In genomic region chr5:37244161-37244560, GRCm38 (mm10) we compare ENCODE assay signal across 8 mouse cellular contexts. TPM values are rescaled to one million over a fixed set of nuclear protein-coding genes. Genes with fewer than 3 reads are reported as not detected.
A peak's percentile ranks its signal among the peaks of the same experiment; 100 is the strongest.
DNase-seq lines count a peak whose midpoint lies in the region; ATAC-seq and TF ChIP-seq lines count a peak whose summit lies in the region.

No protein-coding gene starts in this region.

- WGBS in limb, embryonic 10.5 days: under 1% methylated on average over 13 of the region's 13 CpGs
- WGBS in intestine, postnatal 0 days: 5% methylated on average over 13 of the region's 13 CpGs
- WGBS in lung, adult 2 months: 4% methylated on average over 13 of the region's 13 CpGs

- H3K4me3 ChIP-seq in ES-Bruce4 (ENCODE audit: low read depth, low read length): peak overlapping the region; percentile 40
- H3K4me3 ChIP-seq in limb, embryonic 10.5 days: peak overlapping the region; percentile 74; the same call in 1 of the 2 replicates
- no peak overlapping the region for H3K4me3 ChIP-seq in intestine, postnatal 0 days (ENCODE audit: low read depth, low read length)
- no peak overlapping the region for H3K4me3 ChIP-seq in lung, adult 2 months (replicated peaks; ENCODE audit: extremely low read depth, low read depth, low read length)

- H3K36me3 ChIP-seq in ES-Bruce4 (ENCODE audit: control insufficient read depth, insufficient read depth, low read length, poor library complexity, severe bottlenecking): no peaks in the 10 kb centered on the region
- no peaks in the 10 kb centered on the region for H3K36me3 ChIP-seq in limb, embryonic 10.5 days
- H3K36me3 ChIP-seq in intestine, postnatal 0 days (ENCODE audit: control insufficient read depth, insufficient read depth): no peaks in the 10 kb centered on the region

- H3K27me3 ChIP-seq in ES-Bruce4 (ENCODE audit: control insufficient read depth, insufficient read depth, low read length, poor library complexity, severe bottlenecking): no peaks in the 10 kb centered on the region
- H3K27me3 ChIP-seq in limb, embryonic 10.5 days (ENCODE audit: low read depth, poor library complexity, severe bottlenecking): peaks cover 68% of the 10 kb centered on the region
- peaks cover 66% of the 10 kb centered on the region for H3K27me3 ChIP-seq in intestine, postnatal 0 days (replicated peaks; ENCODE audit: control insufficient read depth, insufficient read depth, low read length)

- TF ChIP-seq POLR2A in ES-Bruce4 (IDR thresholded peaks at IDR 0.05; ENCODE audit: insufficient read depth, low read length): no peak
- no peak for TF ChIP-seq POLR2A in lung, adult 2 months (IDR thresholded peaks at IDR 0.05; ENCODE audit: borderline replicate concordance, extremely low read depth, low read depth, low read length)

- no peak overlapping the region for H3K4me2 ChIP-seq in intestine, postnatal 0 days (replicated peaks; ENCODE audit: low read depth)

- H3K4me1 ChIP-seq in ES-Bruce4 (ENCODE audit: control insufficient read depth, insufficient read depth, low read length): peaks cover 5% of the 10 kb centered on the region
- peaks cover 68% of the 10 kb centered on the region for H3K4me1 ChIP-seq in limb, embryonic 10.5 days
- H3K4me1 ChIP-seq in intestine, postnatal 0 days (replicated peaks; ENCODE audit: control insufficient read depth, insufficient read depth, low read length): 0 out of 2 replicates have a peak, but pooled peaks cover 3% of the 10 kb centered on the region
- H3K4me1 ChIP-seq in lung, adult 2 months (ENCODE audit: control insufficient read depth, insufficient read depth, low read length): no peaks in the 10 kb centered on the region; the same call in 1 of the 2 replicates

- no peaks in the 10 kb centered on the region for H3K9me3 ChIP-seq in ES-Bruce4 (replicated peaks; ENCODE audit: control insufficient read depth, insufficient read depth, low read length, poor library complexity, severe bottlenecking)
- no peaks in the 10 kb centered on the region for H3K9me3 ChIP-seq in limb, embryonic 10.5 days (replicated peaks)
- H3K9me3 ChIP-seq in intestine, postnatal 0 days (ENCODE audit: control insufficient read depth): no peaks in the 10 kb centered on the region

- no peak overlapping the region for H3K27ac ChIP-seq in ES-Bruce4 (ENCODE audit: insufficient read depth, low read length)
- no peak overlapping the region for H3K27ac ChIP-seq in limb, embryonic 10.5 days
- H3K27ac ChIP-seq in intestine, postnatal 0 days (ENCODE audit: low read depth, low read length): no peak overlapping the region

- peak overlapping the region; percentile 67; the same call in 1 of the 2 replicates for H3K9ac ChIP-seq in ES-Bruce4 (ENCODE audit: low read depth, poor library complexity, severe bottlenecking)
- no peak overlapping the region for H3K9ac ChIP-seq in intestine, postnatal 0 days (ENCODE audit: low read depth, low read length)

- no peak for TF ChIP-seq EP300 in ES-Bruce4 (IDR thresholded peaks at IDR 0.05; ENCODE audit: insufficient read depth, low read depth, low read length)

- peak; percentile 83 for DNase-seq in cerebellum, adult 9-11 months
- peak; percentile 64 to 65 for DNase-seq in frontal cortex, postnatal 10 days (ENCODE audit: low spot score in 2 of 2)
- peak; percentile 63 for DNase-seq in limb, embryonic 10.5 days (ENCODE audit: low spot score)
- peak; percentile 78 for DNase-seq in right cerebral cortex, postnatal 14 days
- DNase-seq in lung, adult 2 months: no peak
- DNase-seq in B cell, adult 2 months: no peak

- no peak for ATAC-seq in intestine, postnatal 0 days

- TF ChIP-seq CTCF in ES-Bruce4 (IDR thresholded peaks at IDR 0.05; ENCODE audit: low read depth, low read length): no peak
- no peak for TF ChIP-seq CTCF in intestine, postnatal 0 days (IDR thresholded peaks at IDR 0.05; ENCODE audit: low read depth)
- no peak for TF ChIP-seq CTCF in lung, adult 2 months (IDR thresholded peaks at IDR 0.05; ENCODE audit: insufficient read depth, low read length)

RNA-seq across cellular contexts. Expression of gene Crmp1, which starts 2.4 kb away (rescaled TPM):
- 17.0 and 17.4 TPM in 2 replicates for polyA plus RNA-seq in ES-Bruce4 (2011; ENCODE audit: insufficient read depth, insufficient read length, low read depth, missing spikeins)
- polyA plus RNA-seq in limb, embryonic 10.5 days (2016; fragmentation: Nextera tagmentation; extraction: Ambion mirVana): 61.8 and 91.8 TPM in 2 replicates
- polyA plus RNA-seq in intestine, postnatal 0 days (2015; fragmentation: Nextera tagmentation; extraction: Ambion mirVana): 8.9 and 11.4 TPM in 2 replicates
- 0.50 and 0.83 TPM in 2 replicates for polyA plus RNA-seq in lung, adult 2 months (2012; rRNA removed)

Comparison
In these comparisons a context has a peak if more than half of its experiments do, and no peak if none do; other contexts are left out.
1. H3K4me3 ChIP-seq: peak in ES-Bruce4 (single experiment) and limb, embryonic 10.5 days (single experiment); none in intestine, postnatal 0 days (single experiment) and lung, adult 2 months (single experiment).
2. DNase-seq: peak in cerebellum, adult 9-11 months (single experiment), frontal cortex, postnatal 10 days (2 of 2), limb, embryonic 10.5 days (single experiment) and right cerebral cortex, postnatal 14 days (single experiment); none in lung, adult 2 months (single experiment) and B cell, adult 2 months (0 of 2).